Comparison of ENCODE assay signal across 19 mouse cellular contexts in genomic region chr15:97742074-97742473, GRCm38 (mm10). TPM values are rescaled to one million over a fixed set of nuclear protein-coding genes. Genes with fewer than 3 reads are reported as not detected.
DNase-seq lines count a peak whose midpoint lies in the region; ATAC-seq and TF ChIP-seq lines count a peak whose summit lies in the region.
"Had no signal": no experiment of that assay in that cellular context is flagged by ENCODE, and none has a peak within 500 bp of the region (broad histone marks: within the 10 kb centered on the region; RNA-seq: fewer than 3 reads in every experiment).

No protein-coding gene starts in this region.

- H3K4me2 ChIP-seq in hindbrain, postnatal 0 days (ENCODE audit: low read depth, low read length), result no peak overlapping the region
- H3K4me2 ChIP-seq: forebrain, embryonic 12.5 days; midbrain, embryonic 12.5 days; neural tube, embryonic 13.5 days had no signal

- no peak for TF ChIP-seq CTCF in hindbrain, postnatal 0 days (IDR thresholded peaks at IDR 0.05; ENCODE audit: low read depth)
- no peak for TF ChIP-seq CTCF in thymus, adult 2 months (IDR thresholded peaks at IDR 0.05; ENCODE audit: borderline replicate concordance, control insufficient read depth, extremely low read depth, insufficient read depth, low read length, poor library complexity)

- H3K27me3 ChIP-seq in heart, embryonic 10.5 days (ENCODE audit: insufficient read depth, poor library complexity, severe bottlenecking), result no peaks in the 10 kb centered on the region
- no peaks in the 10 kb centered on the region for H3K27me3 ChIP-seq in hindbrain, postnatal 0 days (ENCODE audit: insufficient read depth, low read length)
- no peaks in the 10 kb centered on the region for H3K27me3 ChIP-seq in hindbrain, embryonic 10.5 days (ENCODE audit: insufficient read depth, poor library complexity, severe bottlenecking)
- H3K27me3 ChIP-seq in thymus, adult 2 months (ENCODE audit: control insufficient read depth, insufficient read depth, low read length), result no peaks in the 10 kb centered on the region
- H3K27me3 ChIP-seq: forebrain, embryonic 12.5 days; neural tube, embryonic 13.5 days had no signal

- H3K36me3 ChIP-seq in heart, embryonic 10.5 days, result peaks cover 19% of the 10 kb centered on the region; the same call in 1 of the 2 replicates
- H3K36me3 ChIP-seq in hindbrain, postnatal 0 days (ENCODE audit: insufficient read depth, low read length), result no peaks in the 10 kb centered on the region
- no peaks in the 10 kb centered on the region for H3K36me3 ChIP-seq in hindbrain, embryonic 10.5 days
- H3K36me3 ChIP-seq in thymus, adult 2 months (ENCODE audit: control insufficient read depth, insufficient read depth, low read length), result peaks cover 15% of the 10 kb centered on the region
- H3K36me3 ChIP-seq: forebrain, embryonic 12.5 days; limb, embryonic 10.5 days; midbrain, embryonic 12.5 days; neural tube, embryonic 13.5 days had no signal

- no peak for DNase-seq in heart, embryonic 10.5 days (ENCODE audit: low spot score)
- DNase-seq in heart, adult 9 months (ENCODE audit: low spot score in 2 of 2), result no peak
- DNase-seq in hindbrain, postnatal 0 days (ENCODE audit: low spot score), result no peak
- no peak for DNase-seq in hindbrain, embryonic 10.5 days (ENCODE audit: low spot score)
- DNase-seq in thymus, adult 2 months, result no peak
- DNase-seq in thymus, postnatal 10 days (ENCODE audit: low spot score in 2 of 2), result no peak
- peak; percentile 83 for DNase-seq in skeletal muscle tissue, adult 2 months (ENCODE audit: low read depth, low spot score)
- no peak for DNase-seq in left cerebral cortex, postnatal 36 days (ENCODE audit: low spot score in 2 of 2)
- DNase-seq: cerebellum, adult 2 months; gastrocnemius, postnatal 36 days; kidney, postnatal 10 days; retina, postnatal 1 day; spleen, adult 18-20 months had no signal

- no peaks in the 10 kb centered on the region for H3K9me3 ChIP-seq in heart, embryonic 10.5 days
- H3K9me3 ChIP-seq in hindbrain, postnatal 0 days (ENCODE audit: low read length), result no peaks in the 10 kb centered on the region
- no peaks in the 10 kb centered on the region for H3K9me3 ChIP-seq in hindbrain, embryonic 10.5 days
- H3K9me3 ChIP-seq: forebrain, embryonic 12.5 days; limb, embryonic 10.5 days; midbrain, embryonic 12.5 days; neural tube, embryonic 13.5 days had no signal

- no peak for ATAC-seq in hindbrain, postnatal 0 days

- TF ChIP-seq POLR2A in thymus, adult 2 months (IDR thresholded peaks at IDR 0.05; ENCODE audit: control insufficient read depth, extremely low read depth, insufficient read depth, low read length, poor library complexity), result no peak

- peaks cover 51% of the 10 kb centered on the region for H3K4me1 ChIP-seq in heart, embryonic 10.5 days
- H3K4me1 ChIP-seq in hindbrain, postnatal 0 days (ENCODE audit: insufficient read depth, low read length), result peaks cover 3% of the 10 kb centered on the region; the same call in 1 of the 2 replicates
- H3K4me1 ChIP-seq in hindbrain, embryonic 10.5 days (replicated peaks), result peaks cover 23% of the 10 kb centered on the region
- peaks cover 68% of the 10 kb centered on the region for H3K4me1 ChIP-seq in thymus, adult 2 months (replicated peaks; ENCODE audit: control insufficient read depth, insufficient read depth, low read length)

- 36% methylated on average over 7 of the region's 7 CpGs for WGBS in heart, embryonic 10.5 days
- WGBS in hindbrain, postnatal 0 days, result 62% methylated on average over 7 of the region's 7 CpGs
- 78% methylated on average over 7 of the region's 7 CpGs for WGBS in hindbrain, embryonic 10.5 days
- WGBS in thymus, adult 2 months, result 45% methylated on average over 7 of the region's 7 CpGs

- intact Hi-C loops in left cerebral cortex, postnatal 36 days (cut with DNase I), result no loop called here

- H3K27ac ChIP-seq in heart, embryonic 10.5 days, result peak overlapping the region; percentile 83
- H3K27ac ChIP-seq in hindbrain, postnatal 0 days, result peak overlapping the region; percentile 36; the same call in 1 of the 2 replicates
- H3K27ac ChIP-seq in hindbrain, embryonic 10.5 days, result no peak overlapping the region
- peak overlapping the region; percentile 78 for H3K27ac ChIP-seq in thymus, adult 2 months (ENCODE audit: control insufficient read depth, insufficient read depth, low read length)
- H3K27ac ChIP-seq: forebrain, embryonic 12.5 days; limb, embryonic 10.5 days; liver, embryonic 14.5 days; midbrain, embryonic 12.5 days; neural tube, embryonic 13.5 days had no signal

- H3K9ac ChIP-seq in hindbrain, postnatal 0 days (replicated peaks; ENCODE audit: low read length), result 0 out of 2 replicates have a peak overlapping the region, but pooled peaks have one; percentile 9
- H3K9ac ChIP-seq: forebrain, embryonic 12.5 days; liver, embryonic 14.5 days; midbrain, embryonic 12.5 days; neural tube, embryonic 13.5 days had no signal

- H3K4me3 ChIP-seq in heart, embryonic 10.5 days, result no peak overlapping the region
- H3K4me3 ChIP-seq in hindbrain, postnatal 0 days (ENCODE audit: low read length), result no peak overlapping the region
- H3K4me3 ChIP-seq in hindbrain, embryonic 10.5 days, result no peak overlapping the region
- no peak overlapping the region for H3K4me3 ChIP-seq in thymus, adult 2 months (ENCODE audit: control insufficient read depth, insufficient read depth, low read length)
- H3K4me3 ChIP-seq: forebrain, embryonic 12.5 days; limb, embryonic 10.5 days; midbrain, embryonic 12.5 days; neural tube, embryonic 13.5 days had no signal

RNA-seq across cellular contexts. Expression of gene Endou, which starts 10.9 kb away (rescaled TPM):
- 0.11 and 0.18 TPM in 2 replicates for polyA plus RNA-seq in heart, embryonic 10.5 days (2016; fragmentation: Nextera tagmentation; extraction: Ambion mirVana)
- 0.10 TPM in 1 of 2 replicates, not detected in the other for total RNA-seq in hindbrain, postnatal 0 days (2014; rRNA removed)
- 0.44 and 0.49 TPM in 2 replicates for polyA plus RNA-seq in hindbrain, postnatal 0 days (2015; fragmentation: Nextera tagmentation; extraction: Ambion mirVana)
- 0.07 and 0.08 TPM in 2 replicates for polyA plus RNA-seq in hindbrain, embryonic 10.5 days (2016; fragmentation: Nextera tagmentation; extraction: Ambion mirVana)
- polyA plus RNA-seq in thymus, adult 2 months (2012; rRNA removed), result 276 and 294 TPM in 2 replicates
- total RNA-seq in left cerebral cortex, postnatal 36 days (2021), result 1 to 10 TPM; 2.8 to 2.9 TPM
- polyA plus RNA-seq: intestine, embryonic 14.5 days had no signal

RNA-seq across cellular contexts. Expression of gene Rapgef3, which starts 25.7 kb away (rescaled TPM):
- polyA plus RNA-seq in heart, embryonic 10.5 days (2016; fragmentation: Nextera tagmentation; extraction: Ambion mirVana), result 10.2 and 13.4 TPM in 2 replicates
- 26.4 and 41.9 TPM in 2 replicates for total RNA-seq in hindbrain, postnatal 0 days (2014; rRNA removed)
- 10.3 and 12.2 TPM in 2 replicates for polyA plus RNA-seq in hindbrain, postnatal 0 days (2015; fragmentation: Nextera tagmentation; extraction: Ambion mirVana)
- 6.2 and 6.7 TPM in 2 replicates for polyA plus RNA-seq in hindbrain, embryonic 10.5 days (2016; fragmentation: Nextera tagmentation; extraction: Ambion mirVana)
- 276 and 278 TPM in 2 replicates for polyA plus RNA-seq in thymus, adult 2 months (2012; rRNA removed)
- total RNA-seq in left cerebral cortex, postnatal 36 days (2021), result 10 to 100 TPM; 35.7 to 52.9 TPM

RNA-seq across cellular contexts. Expression of gene Slc48a1, which starts 36.2 kb away (rescaled TPM):
- polyA plus RNA-seq in heart, embryonic 10.5 days (2016; fragmentation: Nextera tagmentation; extraction: Ambion mirVana), result 32.1 and 41.1 TPM in 2 replicates
- total RNA-seq in hindbrain, postnatal 0 days (2014; rRNA removed), result 84.4 and 89.3 TPM in 2 replicates
- 140 and 152 TPM in 2 replicates for polyA plus RNA-seq in hindbrain, postnatal 0 days (2015; fragmentation: Nextera tagmentation; extraction: Ambion mirVana)
- 28.8 and 31.3 TPM in 2 replicates for polyA plus RNA-seq in hindbrain, embryonic 10.5 days (2016; fragmentation: Nextera tagmentation; extraction: Ambion mirVana)
- 62.1 and 62.8 TPM in 2 replicates for polyA plus RNA-seq in thymus, adult 2 months (2012; rRNA removed)
- total RNA-seq in left cerebral cortex, postnatal 36 days (2021), result 100 to 1,000 TPM; 165 to 196 TPM

RNA-seq across cellular contexts. Expression of gene Rpap3, which starts 36.4 kb away (rescaled TPM):
- 24.0 and 27.1 TPM in 2 replicates for polyA plus RNA-seq in heart, embryonic 10.5 days (2016; fragmentation: Nextera tagmentation; extraction: Ambion mirVana)
- 14.1 and 19.2 TPM in 2 replicates for total RNA-seq in hindbrain, postnatal 0 days (2014; rRNA removed)
- 38.1 and 41.6 TPM in 2 replicates for polyA plus RNA-seq in hindbrain, postnatal 0 days (2015; fragmentation: Nextera tagmentation; extraction: Ambion mirVana)
- polyA plus RNA-seq in hindbrain, embryonic 10.5 days (2016; fragmentation: Nextera tagmentation; extraction: Ambion mirVana), result 29.7 and 33.5 TPM in 2 replicates
- polyA plus RNA-seq in thymus, adult 2 months (2012; rRNA removed), result 5.6 and 6.0 TPM in 2 replicates
- total RNA-seq in left cerebral cortex, postnatal 36 days (2021), result 10 to 100 TPM; 27.1 to 28.2 TPM

Comparison
In these comparisons a context has a peak if more than half of its experiments do, and no peak if none do; other contexts are left out.
1. RNA of gene Endou, which starts 10.9 kb away (polyA plus RNA-seq): 276 to 294 TPM in thymus, adult 2 months; 0.44 to 0.49 TPM in hindbrain, postnatal 0 days, 0.11 to 0.18 TPM in heart, embryonic 10.5 days and 0.07 to 0.08 TPM in hindbrain, embryonic 10.5 days; every median in the first group is over 100 times any median in the second.
2. RNA of gene Rapgef3, which starts 25.7 kb away (polyA plus RNA-seq): 276 to 278 TPM in thymus, adult 2 months; 10.3 to 12.2 TPM in hindbrain, postnatal 0 days, 10.2 to 13.4 TPM in heart, embryonic 10.5 days and 6.2 to 6.7 TPM in hindbrain, embryonic 10.5 days; every median in the first group is over 10 times any median in the second.